Mouse (Mus musculus): ENCODE data around the gene Sirt6.

The Sirt6 gene

DNA sequence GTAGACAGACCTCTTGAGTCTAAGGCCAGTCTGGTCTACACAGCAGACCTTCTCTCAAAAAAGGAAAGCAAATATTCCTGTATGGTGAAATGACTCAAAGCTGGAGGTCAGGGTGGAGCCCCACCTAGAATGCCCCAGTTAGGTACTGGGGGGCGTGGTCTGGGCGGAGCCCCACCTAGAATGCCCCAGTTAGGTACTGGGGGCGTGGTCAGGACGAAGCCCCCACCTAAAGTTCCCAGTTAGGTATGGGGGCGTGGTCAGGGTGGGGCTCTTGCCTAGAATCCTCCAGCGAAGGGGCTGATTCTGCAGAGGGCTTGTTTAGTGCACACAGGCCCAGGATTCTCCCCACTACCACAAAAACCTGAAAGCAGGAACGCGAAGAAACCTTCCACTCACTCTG is 4.2 kb downstream of the Sirt6 start:
- no peak for DNase-seq (ENCODE audit: low spot score)

GRCm38 (mm10) chr10:81620786-81621185 is 6.8 kb downstream of the Sirt6 start:
- DNase-seq (ENCODE audit: low spot score) = no peak

- no peak for DNase-seq (ENCODE audit: low spot score)
These were observed 7.6 kb downstream of the Sirt6 start for GRCm38 (mm10) chr10:81619976-81620375.

DNA sequence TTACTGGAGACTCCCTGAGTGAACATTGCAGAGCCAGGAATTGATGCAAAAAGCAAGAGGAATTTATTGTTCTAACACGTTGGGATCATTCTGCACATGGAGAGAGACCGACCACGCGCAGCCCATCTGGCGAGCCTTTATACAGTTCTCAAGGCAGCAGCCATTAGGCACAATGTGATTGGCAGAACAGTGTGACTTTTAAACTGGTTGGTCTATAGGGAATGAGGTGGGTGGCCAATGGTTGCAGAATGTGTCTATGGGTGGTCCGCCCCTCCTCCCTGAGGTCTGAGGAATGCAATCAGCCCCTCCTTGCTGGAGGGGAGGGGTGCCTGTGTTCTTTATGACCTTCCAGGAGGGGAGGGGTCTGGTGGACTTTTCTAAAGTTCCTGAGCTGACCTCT is 12.1 kb downstream of the Sirt6 start:
- no peak for DNase-seq (ENCODE audit: low spot score)

- no peak for DNase-seq (ENCODE audit: low spot score)
These were observed 14.8 kb downstream of the Sirt6 start for GRCm38 (mm10) chr10:81612779-81613178.

GRCm38 (mm10) chr10:81608308-81608707 is 19.3 kb downstream of the Sirt6 start:
- DNase-seq (ENCODE audit: low spot score) = no peak

DNA sequence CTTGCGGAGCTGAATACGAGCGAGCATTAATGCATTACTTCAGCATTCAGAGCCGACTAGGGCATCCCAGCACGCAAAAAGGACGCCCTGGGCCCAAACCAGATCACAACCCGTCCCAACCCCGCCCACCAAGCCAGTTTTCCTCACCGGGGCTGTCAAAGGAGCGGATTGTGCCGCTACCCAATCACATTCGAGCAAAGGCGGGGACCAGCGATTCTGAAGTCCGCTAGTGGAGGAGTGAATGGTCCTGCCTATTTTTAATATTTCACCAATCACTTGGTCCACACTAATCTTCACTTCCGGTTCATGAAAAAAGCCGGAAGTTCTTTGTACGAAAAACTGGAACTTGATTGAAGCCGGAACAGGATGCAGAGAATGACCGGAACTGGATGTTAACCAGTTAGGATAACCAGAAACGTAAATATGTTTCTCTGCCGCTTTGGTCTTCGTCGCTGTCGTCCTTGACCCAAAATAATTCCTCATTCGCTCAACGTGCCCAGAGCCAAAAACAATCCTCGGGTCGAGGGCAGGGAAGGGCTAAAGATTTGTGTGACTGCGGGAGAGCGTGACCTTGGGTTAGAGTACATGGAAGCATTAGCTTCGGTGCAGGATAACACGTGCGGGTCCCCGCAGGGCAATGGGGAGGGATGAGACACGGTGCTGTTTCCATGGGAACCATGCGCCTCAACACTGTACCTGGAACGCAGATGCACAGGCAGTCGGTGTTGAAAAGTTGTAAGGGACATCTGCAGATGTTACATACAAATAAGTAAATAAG is 21.4 kb downstream of the Sirt6 start, which contains the start of gene BC025920:
BC025920 (plus strand) TSS at position 297 of the 778 bp plus-strand sequence.
- peak; percentile 99 for DNase-seq (ENCODE audit: low spot score)

- DNase-seq (ENCODE audit: low spot score) = no peak
These were observed 22.0 kb downstream of the Sirt6 start for GRCm38 (mm10) chr10:81605666-81605973.

- peak; percentile 94 for DNase-seq (ENCODE audit: low spot score)
These were observed 22.5 kb downstream of the Sirt6 start for GRCm38 (mm10) chr10:81604968-81605665.

- no peak for DNase-seq (ENCODE audit: low spot score)
These were observed 23.3 kb downstream of the Sirt6 start for GRCm38 (mm10) chr10:81604019-81604967.

DNA sequence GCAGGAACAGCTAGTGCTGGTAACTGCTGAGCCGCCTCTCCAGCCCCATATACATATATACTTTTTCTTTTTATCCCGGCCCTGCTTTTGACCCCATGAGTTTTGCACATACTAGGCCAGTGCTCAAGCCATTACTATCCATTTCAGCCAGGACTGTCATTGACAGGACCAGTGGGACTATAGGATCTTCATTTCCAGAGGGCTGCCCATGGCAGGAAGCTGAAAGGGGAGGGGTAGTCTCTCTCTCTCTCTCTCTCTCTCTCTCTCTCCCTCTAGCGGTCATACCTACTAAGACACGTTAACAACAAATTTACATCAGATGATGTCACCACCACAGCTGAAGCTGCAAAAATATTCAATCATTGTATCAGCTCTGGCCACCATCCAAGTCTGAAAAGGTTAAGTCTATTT is 24.9 kb downstream of the Sirt6 start:
- DNase-seq (ENCODE audit: low spot score) = peak; percentile 86

GRCm38 (mm10) chr10:81601396-81601905 is 26.1 kb downstream of the Sirt6 start:
- DNase-seq (ENCODE audit: low spot score) = no peak

DNA sequence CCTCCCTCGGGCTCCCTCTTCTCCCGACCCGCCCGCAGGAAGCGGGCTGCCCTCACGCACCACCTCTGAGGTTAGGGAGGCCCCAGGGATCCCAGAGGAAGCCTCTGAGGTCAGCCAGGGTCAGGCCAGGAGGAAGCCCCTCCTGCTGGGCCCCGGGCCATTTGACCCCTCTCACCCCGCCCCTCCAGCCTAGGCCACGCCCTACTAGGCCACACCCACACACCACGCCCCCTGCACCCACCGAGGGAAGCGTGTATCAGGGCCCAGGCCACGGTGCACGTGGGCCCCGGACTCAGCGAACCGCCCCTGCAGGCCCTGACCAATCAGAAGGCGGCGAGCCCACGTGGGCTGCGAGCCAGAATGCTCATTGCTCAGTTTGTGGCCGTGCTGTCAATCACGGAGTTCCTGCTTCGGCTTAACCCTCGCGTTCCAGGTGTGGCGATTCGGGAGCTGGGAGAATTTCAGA is 26.8 kb downstream of the Sirt6 start, which contains the start of gene Tle6:
Tle6 (minus strand) TSS at position 336 of the 466 bp plus-strand sequence.
- peak; percentile 98 for DNase-seq (ENCODE audit: low spot score)

DNA sequence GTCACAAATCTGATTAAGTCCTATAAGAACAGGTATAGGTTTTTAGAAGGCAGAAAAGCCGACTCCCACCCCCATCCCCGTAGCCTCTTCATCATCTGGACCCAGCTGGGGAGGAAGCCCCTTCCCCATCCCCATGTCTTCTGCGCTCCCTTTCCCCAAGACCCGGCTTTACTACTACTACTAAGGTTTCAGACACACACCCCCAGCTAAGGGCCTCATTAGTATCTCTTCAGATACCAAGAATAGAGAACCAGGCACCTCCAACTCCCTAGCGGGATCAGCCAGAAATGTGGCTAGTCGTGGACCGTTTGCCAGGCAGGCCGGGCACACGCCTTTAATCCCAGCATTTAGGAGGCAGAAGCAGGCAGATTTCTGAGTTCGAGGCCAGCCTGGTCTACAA is 27.5 kb downstream of the Sirt6 start:
- no peak for DNase-seq (ENCODE audit: low spot score)

DNA sequence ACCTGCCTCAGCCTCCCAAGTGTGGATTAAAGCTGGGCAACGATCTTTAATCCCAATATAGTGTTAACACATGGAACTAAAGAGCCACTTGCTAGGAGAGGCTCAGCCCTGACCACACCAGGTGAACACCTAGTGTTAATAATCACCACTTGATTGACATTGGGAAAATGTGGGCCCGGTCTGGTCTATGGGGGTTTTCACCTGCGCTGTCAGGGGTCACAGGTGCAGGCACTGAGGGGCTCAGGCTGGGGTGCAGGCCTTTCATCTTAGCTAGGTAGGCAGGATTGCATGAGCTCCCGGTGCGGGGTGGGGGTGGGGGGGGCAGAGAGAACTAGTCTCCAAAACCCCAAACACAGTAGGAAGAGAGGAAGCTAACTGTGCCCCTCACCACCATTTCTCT is 28.0 kb downstream of the Sirt6 start:
- DNase-seq (ENCODE audit: low spot score) = no peak

GRCm38 (mm10) chr10:81598871-81599270 is 28.7 kb downstream of the Sirt6 start:
- no peak for DNase-seq (ENCODE audit: low spot score)

DNA sequence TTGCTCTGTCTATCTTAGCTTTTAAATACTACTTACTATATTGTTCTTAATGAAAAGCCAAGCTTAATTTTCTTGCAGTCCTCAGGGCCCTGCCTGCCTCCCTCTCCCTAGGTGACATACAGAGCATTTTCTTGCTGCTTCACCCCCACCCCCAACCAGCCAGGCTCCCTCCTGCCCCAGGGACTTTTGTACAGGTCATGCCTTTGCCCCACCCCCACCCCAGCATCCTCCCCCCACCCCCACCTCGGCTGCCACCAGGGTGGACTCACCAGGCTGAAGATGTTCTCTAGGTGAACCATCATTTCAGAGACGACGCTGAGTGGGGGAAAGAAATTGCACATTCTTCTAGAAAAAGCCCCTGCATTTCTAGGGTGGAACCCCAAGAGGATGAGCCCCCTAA is 29.3 kb downstream of the Sirt6 start:
- no peak for DNase-seq (ENCODE audit: low spot score)

GRCm38 (mm10) chr10:81597137-81597950 is 30.3 kb downstream of the Sirt6 start:
- peak; percentile 90 for DNase-seq (ENCODE audit: low spot score)

GRCm38 (mm10) chr10:81596611-81597010 is 31.0 kb downstream of the Sirt6 start:
- peak; percentile 93 for DNase-seq (ENCODE audit: low spot score)

- DNase-seq (ENCODE audit: low spot score) = no peak
These were observed 32.0 kb downstream of the Sirt6 start for GRCm38 (mm10) chr10:81595599-81595998.

DNA sequence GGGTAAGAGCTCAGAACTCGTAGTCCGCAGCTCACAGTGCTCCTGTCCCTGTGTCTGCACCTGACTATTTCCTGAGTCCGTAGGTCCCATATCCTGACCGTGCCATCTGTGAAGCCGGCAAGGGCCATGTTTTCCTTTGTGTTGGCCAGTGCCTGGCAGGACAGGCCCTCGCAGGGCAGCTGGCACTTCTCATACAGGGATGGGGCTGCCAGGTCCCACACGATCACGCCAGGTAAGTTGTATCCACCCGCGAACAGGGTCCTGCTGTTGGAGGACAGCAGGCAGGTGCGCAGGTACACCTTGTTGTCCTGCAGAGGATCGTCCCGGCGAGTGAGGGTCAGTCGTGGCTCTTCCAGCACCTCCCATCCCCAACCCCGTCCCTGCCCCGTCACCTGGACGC is 33.7 kb downstream of the Sirt6 start:
- no peak for DNase-seq (ENCODE audit: low spot score)
